Mouse (Mus musculus) neural tube, embryonic 14.5 days (tissue): ENCODE results near the gene Ptcra. TPM values are rescaled to one million over a fixed set of nuclear protein-coding genes. Genes with fewer than 3 reads are reported as not detected.

Experiments used
- ATAC-seq: fragments of 200-750 bp; cut with Nextera tagmentation; 2 replicates; pipeline ENCODE4 v1.8.0; 2017; ENCODE audit warnings: low read depth, mild to moderate bottlenecking, moderate TSS enrichment, moderate library complexity
- H3K27ac ChIP-seq: fragments of 300-500 bp; sonication (generic); 2 replicates; pipeline ENCODE4 v1.5.1; 2014; ENCODE audit warnings: low read depth, mild to moderate bottlenecking, control low read depth, low read length, moderate library complexity, mixed read lengths
- H3K27me3 ChIP-seq: fragments of 300-500 bp; sonication (generic); 2 replicates; pipeline ENCODE4 v1.6.1; 2014; ENCODE audit warnings: low read length; ENCODE audit not compliant: control insufficient read depth, insufficient read depth
- H3K36me3 ChIP-seq: fragments of 300-500 bp; sonication (generic); 2 replicates; pipeline ENCODE4 v1.6.1; 2014; ENCODE audit warnings: low read length, mixed read lengths; ENCODE audit not compliant: control insufficient read depth, insufficient read depth
- H3K4me1 ChIP-seq: fragments of 300-500 bp; sonication (generic); 2 replicates; pipeline ENCODE4 v1.6.1; 2014; ENCODE audit warnings: low read length; ENCODE audit not compliant: control insufficient read depth, insufficient read depth
- H3K4me2 ChIP-seq: fragments of 300-500 bp; sonication (generic); 2 replicates; pipeline ENCODE4 v1.6.1; 2014; ENCODE audit warnings: mild to moderate bottlenecking, low read depth, low read length, control low read depth
- H3K4me3 ChIP-seq: fragments of 300-500 bp; sonication (generic); 2 replicates; pipeline ENCODE4 v1.5.1; 2014; ENCODE audit warnings: low read depth, low read length, control low read depth, mixed read lengths
- H3K9ac ChIP-seq: fragments of 300-500 bp; sonication (generic); replicated peaks from 2 replicates; pipeline ENCODE4 v1.6.1; 2014; ENCODE audit warnings: low read depth, mild to moderate bottlenecking, control low read depth, low read length, mixed read lengths
- H3K9me3 ChIP-seq: fragments of 300-500 bp; sonication (generic); 2 replicates; pipeline ENCODE4 v1.6.1; 2016; ENCODE audit warnings: low read length; ENCODE audit not compliant: control insufficient read depth
- WGBS: fragments of 180-500 bp; shearing (Covaris S2); extraction: QIAGEN DNeasy Blood & Tissue Kit; methylation state at CpG from one replicate; pipeline ENCODE4 v1.1.7; 2014; 5-methylcytosine and 5-hydroxymethylcytosine counted together
- polyA plus RNA-seq: library from polyadenylated mRNA; unstranded; fragments of >200 nt; fragmentation: Nextera tagmentation; extraction: Ambion mirVana; gene quantifications from 2 replicates; pipeline ENCODE4 v1.2.1, GENCODE M21; 2014

Gene Ptcra
- polyA plus RNA-seq, 1 experiment from 2014 or later = 0.32 TPM

DNA sequence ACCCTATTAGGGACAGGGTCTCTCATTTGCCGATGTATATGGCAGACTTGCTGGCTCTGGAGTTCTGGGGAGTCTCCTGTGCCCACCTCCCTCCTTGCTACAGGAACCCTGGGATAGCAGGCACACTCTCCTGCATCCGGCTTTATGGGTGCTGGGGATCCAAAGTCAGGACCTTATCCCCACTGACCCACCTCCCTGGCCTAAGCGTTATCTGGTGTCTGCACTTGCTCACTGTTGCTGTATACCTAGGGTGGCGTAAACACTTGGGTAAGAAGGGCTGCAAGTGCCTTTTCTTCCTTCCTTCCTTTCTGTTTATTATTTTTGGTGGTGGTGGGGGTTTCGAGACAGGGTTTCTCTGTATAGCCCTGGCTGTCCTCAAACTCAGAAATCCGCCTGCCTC, 22.2 kb downstream of the Ptcra start:
- H3K27me3 ChIP-seq = no peaks in the 10 kb centered on the region
- ATAC-seq = no peak
- no peak overlapping the region for H3K4me2 ChIP-seq
- no peak overlapping the region for H3K4me3 ChIP-seq
- H3K4me1 ChIP-seq = no peaks in the 10 kb centered on the region
- no peak overlapping the region for H3K9ac ChIP-seq
- H3K27ac ChIP-seq = no peak overlapping the region
- no peaks in the 10 kb centered on the region for H3K9me3 ChIP-seq
- peaks cover 10% of the 10 kb centered on the region; the same call in 1 of the 2 replicates for H3K36me3 ChIP-seq
- 96% methylated on average over 6 of the region's 6 CpGs for WGBS

DNA sequence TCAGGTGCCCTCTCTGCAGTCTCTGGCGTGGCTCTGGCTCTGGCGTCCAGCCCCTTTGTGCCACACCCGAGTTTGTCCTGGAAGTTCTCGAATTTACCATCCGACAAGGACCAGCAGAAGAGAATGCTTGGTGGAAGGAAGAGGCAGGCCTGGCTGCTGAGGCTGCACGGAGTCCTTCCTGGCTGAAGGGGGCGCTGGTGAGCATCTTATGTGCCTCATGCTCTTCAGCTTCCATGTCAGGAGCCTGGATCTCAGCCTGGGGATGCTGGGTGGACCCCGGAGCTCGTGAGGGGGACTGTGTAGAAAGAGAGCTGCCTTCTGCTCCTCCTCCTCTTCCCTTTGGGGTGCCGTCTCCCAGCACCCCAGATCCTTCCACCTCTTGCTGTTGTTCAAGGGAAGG, 27.4 kb downstream of the Ptcra start:
- ATAC-seq = no peak
- no peaks in the 10 kb centered on the region for H3K27me3 ChIP-seq
- no peak overlapping the region for H3K4me2 ChIP-seq
- no peak overlapping the region for H3K4me3 ChIP-seq
- H3K9ac ChIP-seq = no peak overlapping the region
- peaks cover 8% of the 10 kb centered on the region for H3K36me3 ChIP-seq
- WGBS = 66% methylated on average over 10 of the region's 10 CpGs
- no peak overlapping the region for H3K27ac ChIP-seq
- no peaks in the 10 kb centered on the region for H3K4me1 ChIP-seq
- H3K9me3 ChIP-seq = no peaks in the 10 kb centered on the region

DNA sequence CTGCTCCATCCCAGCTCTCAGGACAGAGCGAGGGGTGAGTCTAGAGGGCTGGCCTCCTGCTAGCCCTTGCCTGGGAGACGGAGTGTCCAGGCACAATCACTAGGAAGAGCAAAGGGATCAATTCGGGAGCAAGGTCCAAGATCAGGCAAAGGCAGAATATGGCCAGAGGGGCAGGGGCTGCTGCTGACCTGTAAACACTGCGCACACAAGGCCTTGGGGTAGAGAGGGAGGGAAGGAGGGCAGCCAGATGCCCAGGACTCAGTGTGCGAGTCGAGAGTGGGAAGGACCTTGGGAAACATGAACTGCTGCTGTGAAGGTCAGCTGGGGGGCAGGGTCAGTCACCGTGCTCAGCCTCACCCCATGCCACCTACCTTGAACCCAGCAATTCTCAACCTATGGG, 28.2 kb downstream of the Ptcra start:
- 92% methylated on average over 7 of the region's 7 CpGs for WGBS
- no peak for ATAC-seq
- Histone ChIP-seq H3K27me3 (no peaks in the 10 kb centered on the region), H3K4me2 (no peak overlapping the region), H3K9ac (no peak overlapping the region), H3K36me3 (peaks cover 8% of the 10 kb centered on the region), H3K4me1 (no peaks in the 10 kb centered on the region), H3K9me3 (no peaks in the 10 kb centered on the region), H3K27ac (no peak overlapping the region), H3K4me3 (no peak overlapping the region)

DNA sequence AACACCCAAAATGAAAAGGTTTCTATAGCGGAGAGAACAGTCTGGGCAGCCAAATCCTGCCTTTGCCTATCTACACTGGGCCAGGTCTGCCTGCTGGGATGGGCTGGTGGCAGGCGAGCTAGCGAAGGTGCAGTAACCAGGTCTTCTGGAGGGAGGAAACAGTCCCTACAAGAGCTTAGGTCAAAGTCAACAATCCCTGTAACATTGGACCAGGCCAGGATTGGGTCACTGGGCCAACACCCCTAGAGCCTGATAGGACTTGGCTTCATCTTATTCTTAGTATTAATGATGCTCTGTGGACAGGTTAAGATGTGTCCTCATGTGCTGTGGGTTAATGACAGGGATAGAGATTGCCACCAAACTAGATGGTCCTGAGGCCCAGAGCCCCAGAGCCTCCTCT, 29.5 kb downstream of the Ptcra start:
- no peak overlapping the region for H3K9ac ChIP-seq
- no peaks in the 10 kb centered on the region for H3K27me3 ChIP-seq
- no peak overlapping the region for H3K27ac ChIP-seq
- no peaks in the 10 kb centered on the region for H3K9me3 ChIP-seq
- H3K4me1 ChIP-seq = no peaks in the 10 kb centered on the region
- H3K4me2 ChIP-seq = no peak overlapping the region
- 96% methylated on average over 3 of the region's 3 CpGs for WGBS
- peaks cover 8% of the 10 kb centered on the region for H3K36me3 ChIP-seq
- no peak for ATAC-seq
- H3K4me3 ChIP-seq = no peak overlapping the region

DNA sequence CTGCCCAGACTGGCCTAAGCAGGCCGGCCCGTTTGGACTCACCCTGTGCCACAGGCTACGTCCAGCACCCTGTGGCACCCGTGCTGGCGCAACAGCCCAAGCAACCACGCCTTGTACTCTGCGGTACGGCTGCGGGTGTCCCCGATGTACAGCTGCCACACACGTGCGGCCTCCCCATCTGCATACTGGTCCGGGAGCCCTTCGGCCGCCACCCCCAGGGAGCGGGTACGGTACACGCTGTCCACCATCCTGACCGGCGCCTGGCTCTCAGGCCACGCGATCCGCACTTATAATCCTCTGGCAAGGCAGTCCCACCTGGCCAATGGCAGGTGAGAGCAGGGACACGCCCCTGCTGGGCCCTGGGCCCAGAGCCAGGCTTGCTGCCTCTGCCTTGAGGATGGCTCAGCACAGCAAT, 34.6 kb downstream of the Ptcra start, which contains the start of gene Gnmt:
TSS of gene Gnmt (minus strand) at position 265 of the 415 bp plus-strand sequence.
- 15% methylated on average over 24 of the region's 24 CpGs for WGBS
- H3K27me3 ChIP-seq = 0 out of 2 replicates have a peak, but pooled peaks cover 2% of the 10 kb centered on the region
- no peaks in the 10 kb centered on the region for H3K9me3 ChIP-seq
- no peak within 1 kb of the TSS for H3K4me2 ChIP-seq
- H3K36me3 ChIP-seq = no peaks in the 10 kb centered on the region; the same call in 1 of the 2 replicates
- H3K4me3 ChIP-seq = no peak within 1 kb of the TSS
- no peak for ATAC-seq
- 0 out of 2 replicates have a peak within 1 kb of the TSS, but pooled peaks have one; percentile 1 for H3K9ac ChIP-seq
- no peak within 1 kb of the TSS for H3K27ac ChIP-seq
- H3K4me1 ChIP-seq = no peaks in the 10 kb centered on the region

DNA sequence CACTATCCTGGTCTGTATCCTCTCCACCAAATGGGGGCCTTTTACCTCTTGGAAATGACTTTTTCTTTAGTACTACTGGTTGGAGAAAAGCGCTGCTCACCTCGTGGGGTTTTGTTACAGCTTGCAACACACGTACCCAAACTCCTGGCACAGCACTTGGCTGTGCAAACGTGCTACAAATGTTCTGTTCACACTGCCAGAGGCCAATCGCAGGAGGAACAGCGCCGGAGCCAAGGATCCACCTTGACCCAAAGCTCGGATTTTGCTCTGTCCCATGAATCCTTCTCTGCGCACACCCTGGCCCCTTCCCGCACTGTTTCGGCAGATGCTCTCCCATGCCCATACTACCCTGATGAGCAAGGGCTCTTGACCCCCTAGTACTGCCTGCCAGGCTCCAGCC, 35.0 kb downstream of the Ptcra start:
- WGBS = 50% methylated on average over 11 of the region's 11 CpGs
- Histone ChIP-seq H3K4me2 (no peak overlapping the region), H3K27me3 (0 out of 2 replicates have a peak, but pooled peaks cover 2% of the 10 kb centered on the region), H3K36me3 (no peaks in the 10 kb centered on the region; the same call in 1 of the 2 replicates), H3K9ac (no peak overlapping the region), H3K9me3 (no peaks in the 10 kb centered on the region), H3K4me3 (no peak overlapping the region), H3K4me1 (no peaks in the 10 kb centered on the region), H3K27ac (no peak overlapping the region)
- no peak for ATAC-seq

GRCm38 (mm10) chr17:46728021-46728420, 35.5 kb downstream of the Ptcra start:
- Histone ChIP-seq H3K4me1 (no peaks in the 10 kb centered on the region), H3K4me3 (no peak overlapping the region), H3K4me2 (no peak overlapping the region), H3K27ac (no peak overlapping the region), H3K9me3 (no peaks in the 10 kb centered on the region), H3K27me3 (0 out of 2 replicates have a peak, but pooled peaks cover 2% of the 10 kb centered on the region), H3K9ac (no peak overlapping the region), H3K36me3 (no peaks in the 10 kb centered on the region; the same call in 1 of the 2 replicates)
- WGBS = 34% methylated on average over 6 of the region's 6 CpGs
- no peak for ATAC-seq

GRCm38 (mm10) chr17:46727271-46727670, 36.2 kb downstream of the Ptcra start:
- H3K27me3 ChIP-seq = 0 out of 2 replicates have a peak, but pooled peaks cover 2% of the 10 kb centered on the region
- no peak overlapping the region for H3K9ac ChIP-seq
- no peaks in the 10 kb centered on the region for H3K4me1 ChIP-seq
- H3K4me3 ChIP-seq = no peak overlapping the region
- no peak overlapping the region for H3K27ac ChIP-seq
- 94% methylated on average over 11 of the region's 11 CpGs for WGBS
- ATAC-seq = no peak
- no peaks in the 10 kb centered on the region; the same call in 1 of the 2 replicates for H3K36me3 ChIP-seq
- H3K4me2 ChIP-seq = no peak overlapping the region
- H3K9me3 ChIP-seq = no peaks in the 10 kb centered on the region

DNA sequence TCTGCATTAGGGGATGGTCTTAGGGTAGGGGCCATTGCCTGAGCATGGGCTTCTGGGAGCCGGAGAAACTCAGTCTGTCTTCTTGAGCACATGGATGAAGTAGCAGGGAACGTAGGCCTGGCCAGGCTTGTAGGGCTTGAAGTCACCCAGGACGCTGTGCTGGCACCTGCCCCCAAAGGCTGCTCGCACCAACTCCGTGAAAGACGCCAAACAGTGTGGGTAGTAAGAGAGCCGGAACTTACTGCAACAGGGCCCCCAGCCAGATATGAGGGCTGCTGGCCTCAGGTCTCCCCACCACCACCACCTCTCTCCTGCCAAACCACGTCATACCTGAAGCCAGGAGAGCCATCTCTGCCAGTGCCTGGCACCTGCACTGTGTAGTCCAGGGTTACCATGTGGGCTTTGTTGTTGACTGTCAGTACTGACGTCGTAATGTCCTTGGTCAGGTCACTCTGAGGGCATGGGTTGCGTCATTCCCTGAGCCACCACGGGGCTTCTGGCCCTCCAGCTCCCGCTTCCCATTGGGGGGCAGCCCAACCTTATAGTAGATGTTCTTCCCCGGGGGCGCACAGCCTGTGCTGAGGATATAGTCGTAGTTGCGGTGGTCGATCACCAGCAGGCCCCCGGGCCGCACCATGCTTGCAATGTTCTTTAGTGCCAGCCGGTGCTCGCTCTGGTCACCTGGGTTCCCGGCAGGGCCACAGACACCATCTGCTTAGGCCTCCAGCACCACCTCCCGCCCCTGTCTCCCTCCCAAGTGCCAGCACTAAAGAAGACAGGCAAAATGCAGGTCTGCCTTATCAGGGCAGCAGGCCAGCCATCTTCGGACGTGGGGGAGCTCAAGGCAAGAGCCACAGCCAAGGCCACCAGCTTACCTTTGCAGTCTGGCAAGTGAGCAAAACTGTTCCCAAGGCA, 37.5 kb downstream of the Ptcra start:
- Histone ChIP-seq H3K9ac (no peak overlapping the region), H3K27me3 (0 out of 2 replicates have a peak, but pooled peaks cover 2% of the 10 kb centered on the region), H3K27ac (no peak overlapping the region), H3K4me2 (no peak overlapping the region), H3K4me1 (no peaks in the 10 kb centered on the region), H3K36me3 (peaks cover 8% of the 10 kb centered on the region), H3K4me3 (no peak overlapping the region), H3K9me3 (no peaks in the 10 kb centered on the region)
- ATAC-seq = no peak
- 92% methylated on average over 25 of the region's 26 CpGs for WGBS
